Mouse (Mus musculus): ENCODE measurements at regions not wholly inside any gene's neighbourhood (a gene's known extent, or its start where the extent isn't known, plus 50 kb on each side); places are given as distances from the start of the nearest gene placed in this dataset.

DNA sequence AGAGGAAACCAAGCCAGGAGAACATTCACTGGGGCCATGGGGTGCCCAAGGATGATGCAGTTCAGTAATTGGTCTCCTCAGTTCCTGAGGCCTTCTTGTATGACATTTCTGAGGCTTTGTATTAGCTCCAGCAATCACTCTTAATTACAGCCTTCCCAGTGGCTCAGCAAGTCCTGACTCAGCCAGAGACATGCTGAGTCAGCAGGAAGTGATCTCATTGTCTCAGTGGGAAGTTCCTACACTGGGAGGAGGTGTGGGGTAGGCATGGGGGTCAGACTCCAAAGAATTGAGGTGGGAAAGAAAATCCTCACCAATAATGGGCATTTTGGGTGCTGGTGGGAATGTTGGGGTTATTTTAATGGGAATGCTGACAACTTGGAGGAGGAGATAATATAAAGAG, 516.5 kb upstream of the Id2 start:
- TF ChIP-seq CTCF (conservative IDR thresholded peaks at IDR 0.05; ENCODE audit: low read length) (no peak), POU5F1 (IDR thresholded peaks at IDR 0.05; ENCODE audit: borderline replicate concordance, low read length) (no peak)
